Mouse (Mus musculus): ENCODE data around the gene Lamtor1. TPM values are rescaled to one million over a fixed set of nuclear protein-coding genes. Genes with fewer than 3 reads are reported as not detected.

Lamtor1 gene
- 8.6 TPM for polyA plus RNA-seq (2014; fragmentation: Illumina TruSeq; extraction: RNeasy Lipid Tissue Mini Kit (QIAGEN cat#74804))

GRCm38 (mm10) chr7:101905561-101906286 lies at the start of gene Lamtor1:
Gene Lamtor1 (plus strand): TSS chr7:101905904.

GRCm38 (mm10) chr7:101857094-101857493 lies 48.6 kb upstream of the Lamtor1 start, which contains the start of gene Folr2:
Gene Folr2 (minus strand): TSS chr7:101857194.

GRCm38 (mm10) chr7:101863415-101863814 lies 42.3 kb upstream of the Lamtor1 start, which contains the start of gene Anapc15:
Gene Anapc15 (plus strand): TSS chr7:101863715.

GRCm38 (mm10) chr7:101870629-101871028 lies 35.1 kb upstream of the Lamtor1 start, which contains the start of gene Folr1:
Gene Folr1 (minus strand): TSS chr7:101870788.

GRCm38 (mm10) chr7:101906287-101906681 lies 580 bp downstream of the Lamtor1 start, which contains the start of gene Tomt:
Gene Tomt (minus strand): TSS chr7:101906359.

GRCm38 (mm10) chr7:101933751-101934240 lies 28.1 kb downstream of the Lamtor1 start, which contains the start of the genes Lrrc51 and Numa1:
Gene Lrrc51 (minus strand): TSS chr7:101933895.
Gene Numa1 (plus strand): TSS chr7:101934111.

Other genes starting within 250 kb of the Lamtor1 start
- 9.8 TPM for gene Clpb, start 242.3 kb upstream of the Lamtor1 start, polyA plus RNA-seq (2014; fragmentation: Illumina TruSeq; extraction: RNeasy Lipid Tissue Mini Kit (QIAGEN cat#74804))
- not detected for gene Phox2a, start 87.6 kb upstream of the Lamtor1 start, polyA plus RNA-seq (2014; fragmentation: Illumina TruSeq; extraction: RNeasy Lipid Tissue Mini Kit (QIAGEN cat#74804))
- gene Inppl1, start 67.7 kb upstream of the Lamtor1 start, polyA plus RNA-seq (2014; fragmentation: Illumina TruSeq; extraction: RNeasy Lipid Tissue Mini Kit (QIAGEN cat#74804)) = 43.3 TPM
- not detected for gene Folr2, start 48.7 kb upstream of the Lamtor1 start, polyA plus RNA-seq (2014; fragmentation: Illumina TruSeq; extraction: RNeasy Lipid Tissue Mini Kit (QIAGEN cat#74804))
- 8.1 TPM for gene Anapc15, start 42.2 kb upstream of the Lamtor1 start, polyA plus RNA-seq (2014; fragmentation: Illumina TruSeq; extraction: RNeasy Lipid Tissue Mini Kit (QIAGEN cat#74804))
- 12.2 TPM for gene Folr1, start 35.1 kb upstream of the Lamtor1 start, polyA plus RNA-seq (2014; fragmentation: Illumina TruSeq; extraction: RNeasy Lipid Tissue Mini Kit (QIAGEN cat#74804))
- not detected for gene Tomt, start 455 bp downstream of the Lamtor1 start, polyA plus RNA-seq (2014; fragmentation: Illumina TruSeq; extraction: RNeasy Lipid Tissue Mini Kit (QIAGEN cat#74804))
- 3.6 TPM for gene Lrrc51, start 28.0 kb downstream of the Lamtor1 start, polyA plus RNA-seq (2014; fragmentation: Illumina TruSeq; extraction: RNeasy Lipid Tissue Mini Kit (QIAGEN cat#74804))
- gene Numa1, start 28.2 kb downstream of the Lamtor1 start, polyA plus RNA-seq (2014; fragmentation: Illumina TruSeq; extraction: RNeasy Lipid Tissue Mini Kit (QIAGEN cat#74804)) = 125 TPM
- gene Il18bp, start 112.8 kb downstream of the Lamtor1 start, polyA plus RNA-seq (2014; fragmentation: Illumina TruSeq; extraction: RNeasy Lipid Tissue Mini Kit (QIAGEN cat#74804)) = 12.7 TPM
- gene Rnf121, start 159.6 kb downstream of the Lamtor1 start, polyA plus RNA-seq (2014; fragmentation: Illumina TruSeq; extraction: RNeasy Lipid Tissue Mini Kit (QIAGEN cat#74804)) = 10.1 TPM
- 14.4 TPM for gene Xndc1, start 159.6 kb downstream of the Lamtor1 start, polyA plus RNA-seq (2014; fragmentation: Illumina TruSeq; extraction: RNeasy Lipid Tissue Mini Kit (QIAGEN cat#74804))
- gene Xntrpc, start 159.8 kb downstream of the Lamtor1 start, polyA plus RNA-seq (2014; fragmentation: Illumina TruSeq; extraction: RNeasy Lipid Tissue Mini Kit (QIAGEN cat#74804)) = not detected
- not detected for gene Trpc2, start 177.2 kb downstream of the Lamtor1 start, polyA plus RNA-seq (2014; fragmentation: Illumina TruSeq; extraction: RNeasy Lipid Tissue Mini Kit (QIAGEN cat#74804))
- gene Art1, start 195.8 kb downstream of the Lamtor1 start, polyA plus RNA-seq (2014; fragmentation: Illumina TruSeq; extraction: RNeasy Lipid Tissue Mini Kit (QIAGEN cat#74804)) = not detected
- gene Art5, start 203.6 kb downstream of the Lamtor1 start, polyA plus RNA-seq (2014; fragmentation: Illumina TruSeq; extraction: RNeasy Lipid Tissue Mini Kit (QIAGEN cat#74804)) = not detected
- not detected for gene Chrna10, start 210.9 kb downstream of the Lamtor1 start, polyA plus RNA-seq (2014; fragmentation: Illumina TruSeq; extraction: RNeasy Lipid Tissue Mini Kit (QIAGEN cat#74804))